Mouse (Mus musculus): ENCODE data around the gene Cul5. TPM values are rescaled to one million over a fixed set of nuclear protein-coding genes. Genes with fewer than 3 reads are reported as not detected.

Cul5 gene
- polyA plus RNA-seq, 2 experiments, result 13.4 to 42.4 TPM

DNA sequence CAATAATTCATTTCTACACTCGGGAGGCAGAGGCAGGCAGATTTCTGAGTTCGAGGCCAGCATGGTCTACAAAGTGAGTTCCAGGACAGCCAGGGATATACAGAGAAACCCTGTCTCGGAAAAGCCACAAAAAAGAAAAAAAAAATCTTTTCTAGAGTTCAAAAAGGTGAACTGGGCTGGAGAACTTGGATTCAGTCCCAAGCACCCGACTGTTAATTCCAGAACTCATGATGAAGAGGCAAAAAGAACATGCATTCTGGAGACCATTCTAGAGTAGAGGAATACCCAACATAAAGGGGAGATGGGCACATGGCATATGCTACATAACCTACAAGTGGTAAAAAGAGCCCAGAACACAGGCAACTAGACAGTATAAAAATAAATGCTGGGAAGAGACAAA lies 62.0 kb downstream of the Cul5 start:
- no peak overlapping the region for H3K9ac ChIP-seq (ENCODE audit: low read depth, low read length, severe bottlenecking)
- no peaks in the 10 kb centered on the region for H3K27me3 ChIP-seq (ENCODE audit: control insufficient read depth, insufficient read depth, low read length)
- H3K27ac ChIP-seq (replicated peaks; ENCODE audit: low read depth, low read length), result no peak overlapping the region
- ATAC-seq (ENCODE audit: low FRiP score, low read depth), result no peak
- no peak overlapping the region for H3K4me2 ChIP-seq (replicated peaks; ENCODE audit: low read depth, low read length, severe bottlenecking)
- no peaks in the 10 kb centered on the region for H3K9me3 ChIP-seq (ENCODE audit: control insufficient read depth, low read length)
- peaks cover 4% of the 10 kb centered on the region for H3K4me1 ChIP-seq (ENCODE audit: control insufficient read depth, insufficient read depth, low read length)
- no peak for DNase-seq (ENCODE audit: low spot score)
- TF ChIP-seq POLR2A (IDR thresholded peaks at IDR 0.05; ENCODE audit: borderline replicate concordance, extremely low read depth, insufficient read depth, insufficient read length), result no peak
- H3K36me3 ChIP-seq (ENCODE audit: control insufficient read depth, insufficient read depth, low read length), result no peaks in the 10 kb centered on the region
- no peak overlapping the region for H3K4me3 ChIP-seq (replicated peaks; ENCODE audit: low read length)
- 95% methylated on average over 4 of the region's 4 CpGs for WGBS

DNA sequence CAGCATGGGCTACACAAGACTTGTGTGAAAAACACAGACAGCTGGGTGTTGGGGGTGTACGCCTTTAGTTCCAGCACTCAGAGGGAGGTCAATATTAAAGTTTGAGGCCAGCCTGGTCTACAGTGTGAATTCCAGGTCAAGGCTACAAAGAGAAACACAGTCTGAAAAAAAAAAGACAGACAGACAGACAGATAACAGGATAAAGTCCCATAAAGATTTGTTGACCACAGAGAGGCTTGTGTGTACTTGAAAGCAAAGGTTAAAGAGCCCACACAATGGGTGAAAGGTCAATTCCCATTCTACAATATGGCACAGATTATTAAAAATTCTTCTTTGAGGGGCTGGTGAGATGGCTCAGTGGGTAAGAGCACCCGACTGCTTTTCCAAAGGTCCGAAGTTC lies 62.6 kb downstream of the Cul5 start:
- H3K9ac ChIP-seq (ENCODE audit: low read depth, low read length, severe bottlenecking), result no peak overlapping the region
- WGBS, result 90% methylated on average over 3 of the region's 3 CpGs
- H3K9me3 ChIP-seq (ENCODE audit: control insufficient read depth, low read length), result no peaks in the 10 kb centered on the region
- no peak overlapping the region for H3K27ac ChIP-seq (replicated peaks; ENCODE audit: low read depth, low read length)
- peaks cover 4% of the 10 kb centered on the region for H3K4me1 ChIP-seq (ENCODE audit: control insufficient read depth, insufficient read depth, low read length)
- ATAC-seq (ENCODE audit: low FRiP score, low read depth) (no peak), DNase-seq (ENCODE audit: low spot score) (no peak)
- no peaks in the 10 kb centered on the region for H3K27me3 ChIP-seq (ENCODE audit: control insufficient read depth, insufficient read depth, low read length)
- no peak overlapping the region for H3K4me2 ChIP-seq (replicated peaks; ENCODE audit: low read depth, low read length, severe bottlenecking)
- no peaks in the 10 kb centered on the region for H3K36me3 ChIP-seq (ENCODE audit: control insufficient read depth, insufficient read depth, low read length)
- no peak overlapping the region for H3K4me3 ChIP-seq (replicated peaks; ENCODE audit: low read length)
- no peak for TF ChIP-seq POLR2A (IDR thresholded peaks at IDR 0.05; ENCODE audit: borderline replicate concordance, extremely low read depth, insufficient read depth, insufficient read length)

DNA sequence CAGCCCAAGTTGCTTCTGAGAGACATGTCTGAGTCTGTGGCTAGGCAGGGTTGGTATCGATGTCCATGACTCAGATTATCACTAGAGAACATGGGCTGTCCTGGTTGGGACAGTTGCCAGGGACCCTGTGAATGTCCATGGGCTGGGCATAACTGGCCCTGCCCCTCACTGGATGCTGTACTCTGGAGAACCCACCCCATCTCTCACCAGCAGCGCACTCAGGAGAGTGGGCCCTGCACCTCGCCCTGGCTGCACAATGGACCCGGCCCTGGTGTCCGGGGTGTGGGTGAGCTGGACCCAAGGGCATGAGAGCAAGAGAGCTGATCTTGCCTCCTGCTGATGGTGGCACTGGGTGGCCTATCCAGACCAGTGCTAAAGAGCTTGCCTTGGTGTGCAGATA lies 64.9 kb downstream of the Cul5 start:
- Histone ChIP-seq H3K4me2 (replicated peaks; ENCODE audit: low read depth, low read length, severe bottlenecking) (no peak overlapping the region), H3K9me3 (ENCODE audit: control insufficient read depth, low read length) (no peaks in the 10 kb centered on the region), H3K4me3 (replicated peaks; ENCODE audit: low read length) (no peak overlapping the region), H3K27me3 (ENCODE audit: control insufficient read depth, insufficient read depth, low read length) (no peaks in the 10 kb centered on the region), H3K9ac (ENCODE audit: low read depth, low read length, severe bottlenecking) (no peak overlapping the region), H3K27ac (replicated peaks; ENCODE audit: low read depth, low read length) (no peak overlapping the region), H3K4me1 (ENCODE audit: control insufficient read depth, insufficient read depth, low read length) (peaks cover 4% of the 10 kb centered on the region), H3K36me3 (ENCODE audit: control insufficient read depth, insufficient read depth, low read length) (no peaks in the 10 kb centered on the region)
- ATAC-seq (ENCODE audit: low FRiP score, low read depth), result no peak
- TF ChIP-seq POLR2A (IDR thresholded peaks at IDR 0.05; ENCODE audit: borderline replicate concordance, extremely low read depth, insufficient read depth, insufficient read length), result no peak
- DNase-seq (ENCODE audit: low spot score), result no peak
- 94% methylated on average over 5 of the region's 5 CpGs for WGBS

DNA sequence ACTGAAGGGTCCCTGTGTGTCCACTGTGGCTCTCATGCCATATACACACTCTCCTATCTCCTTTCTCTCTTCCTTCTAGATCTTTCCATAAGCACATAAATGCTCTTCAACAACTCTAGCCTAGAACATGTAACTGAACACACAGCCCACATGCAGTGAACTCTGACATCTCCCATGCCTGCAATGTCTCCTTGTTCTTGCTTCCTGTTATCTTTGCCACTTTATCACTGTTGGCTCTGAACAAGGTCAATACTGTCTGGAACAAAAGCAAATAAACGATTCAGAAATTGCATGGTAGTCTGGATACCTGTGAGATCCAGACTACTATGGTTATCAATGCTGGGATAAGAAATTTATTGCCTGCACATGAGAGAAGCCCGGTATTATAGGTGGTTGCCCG lies 66.0 kb downstream of the Cul5 start:
- H3K4me1 ChIP-seq (ENCODE audit: control insufficient read depth, insufficient read depth, low read length), result no peaks in the 10 kb centered on the region
- H3K27ac ChIP-seq (replicated peaks; ENCODE audit: low read depth, low read length), result no peak overlapping the region
- no peak for TF ChIP-seq POLR2A (IDR thresholded peaks at IDR 0.05; ENCODE audit: borderline replicate concordance, extremely low read depth, insufficient read depth, insufficient read length)
- H3K4me3 ChIP-seq (replicated peaks; ENCODE audit: low read length), result no peak overlapping the region
- no peaks in the 10 kb centered on the region for H3K36me3 ChIP-seq (ENCODE audit: control insufficient read depth, insufficient read depth, low read length)
- 83% methylated on average over 3 of the region's 3 CpGs for WGBS
- DNase-seq (ENCODE audit: low spot score), result no peak
- H3K9ac ChIP-seq (ENCODE audit: low read depth, low read length, severe bottlenecking), result no peak overlapping the region
- no peaks in the 10 kb centered on the region for H3K27me3 ChIP-seq (ENCODE audit: control insufficient read depth, insufficient read depth, low read length)
- H3K9me3 ChIP-seq (ENCODE audit: control insufficient read depth, low read length), result no peaks in the 10 kb centered on the region
- no peak for ATAC-seq (ENCODE audit: low FRiP score, low read depth)
- H3K4me2 ChIP-seq (replicated peaks; ENCODE audit: low read depth, low read length, severe bottlenecking), result no peak overlapping the region

DNA sequence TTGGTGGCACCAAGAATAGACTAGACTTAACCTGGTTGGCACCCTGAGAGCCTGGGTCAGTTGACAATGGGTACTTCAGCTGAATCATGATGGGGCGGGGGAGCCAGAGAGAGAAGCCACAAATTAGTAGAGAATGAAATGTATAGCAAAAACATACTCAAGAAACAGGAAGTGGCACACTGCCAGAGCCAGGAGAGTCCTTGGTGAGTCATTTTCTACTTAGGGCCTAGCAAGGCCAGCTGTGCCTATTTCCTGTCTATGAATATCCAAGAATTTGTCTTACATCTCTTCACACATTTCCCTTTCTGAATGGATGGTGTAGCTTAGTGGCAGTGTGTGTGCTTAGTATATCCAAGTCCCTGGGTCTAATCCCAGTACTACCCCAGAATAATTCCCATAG lies 66.4 kb downstream of the Cul5 start:
- no peaks in the 10 kb centered on the region for H3K36me3 ChIP-seq (ENCODE audit: control insufficient read depth, insufficient read depth, low read length)
- ATAC-seq (ENCODE audit: low FRiP score, low read depth) (no peak), DNase-seq (ENCODE audit: low spot score) (peak; percentile 49)
- no peaks in the 10 kb centered on the region for H3K4me1 ChIP-seq (ENCODE audit: control insufficient read depth, insufficient read depth, low read length)
- no peak overlapping the region for H3K9ac ChIP-seq (ENCODE audit: low read depth, low read length, severe bottlenecking)
- no peak overlapping the region for H3K27ac ChIP-seq (replicated peaks; ENCODE audit: low read depth, low read length)
- H3K9me3 ChIP-seq (ENCODE audit: control insufficient read depth, low read length), result no peaks in the 10 kb centered on the region
- H3K27me3 ChIP-seq (ENCODE audit: control insufficient read depth, insufficient read depth, low read length), result no peaks in the 10 kb centered on the region
- no peak overlapping the region for H3K4me2 ChIP-seq (replicated peaks; ENCODE audit: low read depth, low read length, severe bottlenecking)
- no peak overlapping the region for H3K4me3 ChIP-seq (replicated peaks; ENCODE audit: low read length)
- WGBS, result 80% methylated on average over 1 of the region's 1 CpGs
- TF ChIP-seq POLR2A (IDR thresholded peaks at IDR 0.05; ENCODE audit: borderline replicate concordance, extremely low read depth, insufficient read depth, insufficient read length), result no peak

DNA sequence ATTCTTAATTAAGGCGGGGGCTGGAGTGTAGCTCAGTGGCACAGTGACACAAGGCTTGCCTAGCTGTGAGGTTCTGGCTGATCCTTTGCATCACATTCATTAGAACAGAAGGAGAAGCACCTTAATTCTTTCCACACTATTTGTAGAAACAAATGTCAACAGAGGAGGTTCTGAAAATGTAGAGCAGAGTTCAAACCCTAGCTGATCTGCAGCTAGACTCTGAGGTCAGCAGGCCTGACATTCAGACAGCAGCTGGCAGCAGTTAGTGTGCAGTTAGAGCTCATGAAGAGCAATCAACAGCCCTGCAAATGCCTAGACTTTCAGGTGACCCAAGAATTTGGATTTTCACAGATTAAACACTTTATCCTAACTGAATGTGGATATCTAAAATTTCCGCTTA lies 68.3 kb downstream of the Cul5 start:
- Histone ChIP-seq H3K9me3 (ENCODE audit: control insufficient read depth, low read length) (no peaks in the 10 kb centered on the region), H3K36me3 (ENCODE audit: control insufficient read depth, insufficient read depth, low read length) (peaks cover 10% of the 10 kb centered on the region; the same call in 1 of the 2 replicates), H3K4me2 (replicated peaks; ENCODE audit: low read depth, low read length, severe bottlenecking) (no peak overlapping the region), H3K4me3 (replicated peaks; ENCODE audit: low read length) (no peak overlapping the region), H3K27ac (replicated peaks; ENCODE audit: low read depth, low read length) (no peak overlapping the region), H3K4me1 (ENCODE audit: control insufficient read depth, insufficient read depth, low read length) (no peaks in the 10 kb centered on the region), H3K27me3 (ENCODE audit: control insufficient read depth, insufficient read depth, low read length) (no peaks in the 10 kb centered on the region), H3K9ac (ENCODE audit: low read depth, low read length, severe bottlenecking) (no peak overlapping the region)
- 94% methylated on average over 2 of the region's 2 CpGs for WGBS
- DNase-seq (ENCODE audit: low spot score), result no peak
- no peak for ATAC-seq (ENCODE audit: low FRiP score, low read depth)
- TF ChIP-seq POLR2A (IDR thresholded peaks at IDR 0.05; ENCODE audit: borderline replicate concordance, extremely low read depth, insufficient read depth, insufficient read length), result no peak

Data from limb, embryonic 14.5 days (tissue).